Comparison of ENCODE assay signal across 9 mouse cellular contexts in the genomic region with DNA sequence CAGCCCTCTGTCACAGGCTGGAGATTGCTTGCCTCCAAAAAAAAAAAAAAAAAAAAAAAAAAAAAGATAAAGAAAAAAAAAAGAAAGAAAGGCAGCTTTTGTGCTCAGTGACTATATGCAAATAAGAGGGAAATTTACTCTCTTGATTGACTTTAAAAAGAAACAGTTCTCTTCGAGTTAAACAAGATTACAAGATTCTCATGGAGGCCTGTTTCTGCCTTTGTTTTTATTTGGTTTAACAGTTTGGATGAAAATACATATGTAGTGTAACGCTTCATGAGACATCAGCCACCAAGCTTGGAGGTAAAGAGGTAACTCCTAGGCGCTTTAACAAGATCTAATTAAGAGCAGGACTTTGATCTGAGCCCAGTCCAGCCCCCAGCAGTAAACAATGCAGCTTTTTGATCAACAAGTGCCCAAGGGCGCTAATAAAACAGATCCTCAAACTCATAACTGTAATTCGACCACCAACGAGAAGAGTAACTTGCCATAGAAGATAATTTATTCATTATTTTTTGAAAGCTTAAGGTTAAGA. TPM values are rescaled to one million over a fixed set of nuclear protein-coding genes. Genes with fewer than 3 reads are reported as not detected.
A peak's percentile ranks its signal among the peaks of the same experiment; 100 is the strongest.
DNase-seq lines count a peak whose midpoint lies in the region; ATAC-seq and TF ChIP-seq lines count a peak whose summit lies in the region.
"Had no signal": no experiment of that assay in that cellular context is flagged by ENCODE, and none has a peak within 500 bp of the region (broad histone marks: within the 10 kb centered on the region; RNA-seq: fewer than 3 reads in every experiment).

No protein-coding gene starts in this region.

- no peak overlapping the region for H3K4me3 ChIP-seq in kidney, embryonic 14.5 days (ENCODE audit: low read length)
- no peak overlapping the region for H3K4me3 ChIP-seq in embryonic facial prominence, embryonic 15.5 days (replicated peaks)
- no peak overlapping the region for H3K4me3 ChIP-seq in intestine, embryonic 15.5 days (replicated peaks)
- peak overlapping the region; percentile 20; the same call in 1 of the 2 replicates for H3K4me3 ChIP-seq in midbrain, postnatal 0 days (ENCODE audit: low read depth, low read length)

- peak overlapping the region; percentile 31; the same call in 1 of the 2 replicates for H3K4me2 ChIP-seq in kidney, embryonic 14.5 days (replicated peaks; ENCODE audit: low read depth, low read length)
- peak overlapping the region; percentile 48; the same call in 1 of the 2 replicates for H3K4me2 ChIP-seq in embryonic facial prominence, embryonic 15.5 days (replicated peaks)
- peak overlapping the region; percentile 47; the same call in 1 of the 2 replicates for H3K4me2 ChIP-seq in intestine, embryonic 15.5 days (replicated peaks)
- H3K4me2 ChIP-seq in midbrain, postnatal 0 days (ENCODE audit: low read depth, low read length, poor library complexity, severe bottlenecking) = peak overlapping the region; percentile 30

- no peak for TF ChIP-seq CTCF in midbrain, postnatal 0 days (IDR thresholded peaks at IDR 0.05)

- H3K27me3 ChIP-seq in kidney, embryonic 14.5 days (ENCODE audit: control insufficient read depth, insufficient read depth, low read length) = no peaks in the 10 kb centered on the region; the same call in 1 of the 2 replicates
- no peaks in the 10 kb centered on the region for H3K27me3 ChIP-seq in embryonic facial prominence, embryonic 15.5 days
- no peaks in the 10 kb centered on the region for H3K27me3 ChIP-seq in intestine, embryonic 15.5 days (replicated peaks)
- no peaks in the 10 kb centered on the region for H3K27me3 ChIP-seq in midbrain, postnatal 0 days (ENCODE audit: insufficient read depth, low read length)

- peaks cover 45% of the 10 kb centered on the region for H3K4me1 ChIP-seq in kidney, embryonic 14.5 days (ENCODE audit: control insufficient read depth, insufficient read depth, low read length)
- peaks cover 56% of the 10 kb centered on the region for H3K4me1 ChIP-seq in embryonic facial prominence, embryonic 15.5 days
- peaks cover 36% of the 10 kb centered on the region for H3K4me1 ChIP-seq in intestine, embryonic 15.5 days (replicated peaks)
- peaks cover 14% of the 10 kb centered on the region for H3K4me1 ChIP-seq in midbrain, postnatal 0 days (ENCODE audit: insufficient read depth, low read length)

- H3K27ac ChIP-seq in kidney, embryonic 14.5 days (ENCODE audit: low read depth, low read length) = peak overlapping the region; percentile 73; the same call in 1 of the 2 replicates
- H3K27ac ChIP-seq in embryonic facial prominence, embryonic 15.5 days (replicated peaks) = no peak overlapping the region
- H3K27ac ChIP-seq in intestine, embryonic 15.5 days = peak overlapping the region; percentile 86
- no peak overlapping the region for H3K27ac ChIP-seq in midbrain, postnatal 0 days (ENCODE audit: low read depth, low read length)

- peaks cover 21% of the 10 kb centered on the region; the same call in 1 of the 2 replicates for H3K36me3 ChIP-seq in kidney, embryonic 14.5 days (ENCODE audit: control insufficient read depth, insufficient read depth, low read length)
- H3K36me3 ChIP-seq in embryonic facial prominence, embryonic 15.5 days = peaks cover 30% of the 10 kb centered on the region
- H3K36me3 ChIP-seq in intestine, embryonic 15.5 days = peaks cover 6% of the 10 kb centered on the region
- H3K36me3 ChIP-seq in midbrain, postnatal 0 days (ENCODE audit: insufficient read depth, low read length) = peaks cover 11% of the 10 kb centered on the region

- 11% methylated on average over 6 of the region's 6 CpGs for WGBS in kidney, embryonic 14.5 days
- WGBS in embryonic facial prominence, embryonic 15.5 days = 14% methylated on average over 6 of the region's 6 CpGs
- WGBS in intestine, embryonic 15.5 days = 20% methylated on average over 6 of the region's 6 CpGs
- 22% methylated on average over 6 of the region's 6 CpGs for WGBS in midbrain, postnatal 0 days

- 0 out of 2 replicates have a peak, but pooled peaks have one; percentile 24 for ATAC-seq in kidney, embryonic 14.5 days (ENCODE audit: low FRiP score, low TSS enrichment)
- no peak for ATAC-seq in embryonic facial prominence, embryonic 15.5 days (ENCODE audit: insufficient number of reproducible peaks, low FRiP score, low TSS enrichment, low read depth)
- no peak for ATAC-seq in intestine, embryonic 15.5 days
- no peak for ATAC-seq in midbrain, postnatal 0 days (ENCODE audit: low FRiP score)
- ATAC-seq in erythroid progenitor cell, adult 5-6 weeks (replicated peaks; ENCODE audit: low FRiP score, poor library complexity, severe bottlenecking) = no peak
- ATAC-seq: CD4-positive, CD25-positive, alpha-beta regulatory T cell, adult 4 months had no signal

- no peak overlapping the region for H3K9ac ChIP-seq in kidney, embryonic 14.5 days (ENCODE audit: low read depth, low read length)
- H3K9ac ChIP-seq in embryonic facial prominence, embryonic 15.5 days = no peak overlapping the region
- H3K9ac ChIP-seq in intestine, embryonic 15.5 days = no peak overlapping the region
- H3K9ac ChIP-seq in midbrain, postnatal 0 days (replicated peaks; ENCODE audit: low read length, poor library complexity, severe bottlenecking) = no peak overlapping the region

- no peak for DNase-seq in kidney, postnatal 14 days
- no peak for DNase-seq in midbrain, postnatal 0 days (ENCODE audit: low spot score)
- DNase-seq in cerebellum, adult 18-20 months = no peak
- DNase-seq in testis, postnatal 14 days (ENCODE audit: low spot score) = no peak

- no peaks in the 10 kb centered on the region for H3K9me3 ChIP-seq in kidney, embryonic 14.5 days (ENCODE audit: control insufficient read depth, low read length)
- H3K9me3 ChIP-seq in embryonic facial prominence, embryonic 15.5 days (replicated peaks) = no peaks in the 10 kb centered on the region
- H3K9me3 ChIP-seq in intestine, embryonic 15.5 days = no peaks in the 10 kb centered on the region
- no peaks in the 10 kb centered on the region for H3K9me3 ChIP-seq in midbrain, postnatal 0 days (ENCODE audit: low read length)

RNA-seq across cellular contexts. Expression of gene Rnd3, which starts 8.9 kb away (rescaled TPM):
- polyA plus RNA-seq in kidney, embryonic 14.5 days (2014; fragmentation: Nextera tagmentation; extraction: Ambion mirVana) = 23.8 and 41.5 TPM in 2 replicates
- 110 and 112 TPM in 2 replicates for polyA plus RNA-seq in embryonic facial prominence, embryonic 15.5 days (2015; fragmentation: Nextera tagmentation; extraction: Ambion mirVana)
- 58.9 and 69.4 TPM in 2 replicates for polyA plus RNA-seq in intestine, embryonic 15.5 days (2015; fragmentation: Nextera tagmentation; extraction: Ambion mirVana)
- 70.4 and 73.9 TPM in 2 replicates for total RNA-seq in midbrain, postnatal 0 days (2014; rRNA removed)
- polyA plus RNA-seq in midbrain, postnatal 0 days (2015; fragmentation: Nextera tagmentation; extraction: Ambion mirVana) = 81.1 and 88.9 TPM in 2 replicates
- total RNA-seq in erythroid progenitor cell, adult 5-6 weeks (2015; ENCODE audit: low replicate concordance) = 1.4 and 2.1 TPM in 2 replicates
- total RNA-seq in erythroid progenitor cell, adult 5-6 weeks (2017; ENCODE audit: low replicate concordance) = 0.64 and 2.9 TPM in 2 replicates

Comparison
In these comparisons a context has a peak if more than half of its experiments do, and no peak if none do; other contexts are left out.
1. H3K27ac ChIP-seq: peak in kidney, embryonic 14.5 days (single experiment) and intestine, embryonic 15.5 days (single experiment); none in embryonic facial prominence, embryonic 15.5 days (single experiment) and midbrain, postnatal 0 days (single experiment).
2. Peak in every context shown above with its lines, with median percentiles within 50 percentile points of each other: H3K4me2 ChIP-seq.